Mouse (Mus musculus) embryonic facial prominence, embryonic 15.5 days (tissue): Measurements from ENCODE around the gene Gsap. TPM values are rescaled to one million over a fixed set of nuclear protein-coding genes. Genes with fewer than 3 reads are reported as not detected.
"Not testable (repeated sequence)": the region's sequence is repeated elsewhere in the genome, so short reads cannot be mapped to it uniquely, and the experiment has no call there.

Source experiments
- ATAC-seq: fragments of 200-750 bp; cut with Nextera tagmentation; 2 replicates; pipeline ENCODE4 v1.8.0; 2017; ENCODE audit warnings: low read depth, moderate TSS enrichment; ENCODE audit not compliant: insufficient number of reproducible peaks, low FRiP score, low TSS enrichment
- H3K27ac ChIP-seq: fragments of 300-500 bp; sonication (generic); replicated peaks from 2 replicates; pipeline ENCODE4 v1.5.1; 2015; ENCODE audit warnings: mild to moderate bottlenecking, inconsistent platforms
- H3K27me3 ChIP-seq: fragments of 300-500 bp; sonication (generic); 2 replicates; pipeline ENCODE4 v1.6.1; 2015; ENCODE audit warnings: inconsistent platforms
- H3K36me3 ChIP-seq: fragments of 300-500 bp; sonication (generic); 2 replicates; pipeline ENCODE4 v1.6.1; 2015; ENCODE audit warnings: mild to moderate bottlenecking, inconsistent platforms
- H3K4me1 ChIP-seq: fragments of 300-500 bp; sonication (generic); 2 replicates; pipeline ENCODE4 v1.6.1; 2015; ENCODE audit warnings: inconsistent platforms
- H3K4me2 ChIP-seq: fragments of 300-500 bp; sonication (generic); replicated peaks from 2 replicates; pipeline ENCODE4 v1.6.1; 2015; ENCODE audit warnings: mild to moderate bottlenecking, inconsistent platforms
- H3K4me3 ChIP-seq: fragments of 300-500 bp; sonication (generic); replicated peaks from 2 replicates; pipeline ENCODE4 v1.5.1; 2015; ENCODE audit warnings: mild to moderate bottlenecking, inconsistent platforms
- H3K9ac ChIP-seq: fragments of 300-500 bp; sonication (generic); 2 replicates; pipeline ENCODE4 v1.6.1; 2015; ENCODE audit warnings: inconsistent platforms
- H3K9me3 ChIP-seq: fragments of 300-500 bp; sonication (generic); replicated peaks from 2 replicates; pipeline ENCODE4 v1.6.1; 2016; ENCODE audit warnings: inconsistent platforms
- WGBS: fragments of 180-500 bp; shearing (Covaris S2); methylation state at CpG from one replicate; pipeline ENCODE4 v1.1.7; 2015; 5-methylcytosine and 5-hydroxymethylcytosine counted together
- polyA plus RNA-seq: library from polyadenylated mRNA; unstranded; fragments of >200 nt; fragmentation: Nextera tagmentation; extraction: Ambion mirVana; gene quantifications from 2 replicates; pipeline ENCODE4 v1.2.1, GENCODE M21; 2015

The Gsap gene
- polyA plus RNA-seq, 1 experiment from 2014 or later: 3.1 TPM

DNA sequence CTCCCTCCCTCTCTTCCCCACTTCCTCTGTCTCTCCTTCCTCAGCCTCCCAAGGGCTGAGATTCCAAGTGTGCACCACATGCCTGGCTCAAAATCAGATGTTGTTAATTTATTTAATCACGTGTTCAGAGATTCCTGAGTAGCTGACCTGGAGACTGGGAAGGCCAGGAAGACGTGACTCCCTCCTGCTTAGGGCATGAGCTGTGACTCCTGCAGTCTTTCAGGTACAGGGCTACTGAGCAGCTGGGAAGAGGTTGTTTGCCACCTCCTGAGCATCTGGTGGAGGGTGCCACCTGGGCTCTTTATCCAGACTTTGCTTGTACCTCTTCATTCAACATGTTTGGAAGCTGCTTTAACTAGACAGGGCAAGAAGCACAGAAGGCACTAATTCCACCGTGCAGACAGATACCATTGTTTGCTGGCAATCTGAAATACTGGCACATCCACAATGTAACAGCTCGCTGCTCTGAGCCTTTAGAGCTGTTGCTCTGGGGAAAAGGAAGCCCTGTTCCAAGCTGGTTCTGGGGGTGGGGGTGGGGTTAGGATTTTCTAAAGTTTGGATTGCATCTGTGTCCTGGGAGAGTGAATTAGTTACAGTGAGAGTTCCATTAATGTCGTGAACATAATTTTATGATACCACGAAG is 75.3 kb downstream of the Gsap start:
- no peak for ATAC-seq
- Histone ChIP-seq H3K27me3 (no peaks in the 10 kb centered on the region), H3K9ac (no peak overlapping the region), H3K4me2 (no peak overlapping the region), H3K36me3 (no peaks in the 10 kb centered on the region), H3K27ac (no peak overlapping the region), H3K9me3 (no peaks in the 10 kb centered on the region), H3K4me3 (no peak overlapping the region), H3K4me1 (peaks cover 19% of the 10 kb centered on the region; the same call in 1 of the 2 replicates)
- WGBS: 20% methylated on average over 6 of the region's 6 CpGs

- 42% methylated on average over 18 of the region's 18 CpGs for WGBS
- Histone ChIP-seq H3K4me1 (peaks cover 19% of the 10 kb centered on the region; the same call in 1 of the 2 replicates), H3K4me2 (no peak overlapping the region), H3K9ac (no peak overlapping the region), H3K27ac (no peak overlapping the region), H3K27me3 (no peaks in the 10 kb centered on the region), H3K36me3 (no peaks in the 10 kb centered on the region), H3K9me3 (no peaks in the 10 kb centered on the region), H3K4me3 (no peak overlapping the region)
- no peak for ATAC-seq
Observed at GRCm38 (mm10) chr5:21263202-21264055, 77.4 kb downstream of the Gsap start.

DNA sequence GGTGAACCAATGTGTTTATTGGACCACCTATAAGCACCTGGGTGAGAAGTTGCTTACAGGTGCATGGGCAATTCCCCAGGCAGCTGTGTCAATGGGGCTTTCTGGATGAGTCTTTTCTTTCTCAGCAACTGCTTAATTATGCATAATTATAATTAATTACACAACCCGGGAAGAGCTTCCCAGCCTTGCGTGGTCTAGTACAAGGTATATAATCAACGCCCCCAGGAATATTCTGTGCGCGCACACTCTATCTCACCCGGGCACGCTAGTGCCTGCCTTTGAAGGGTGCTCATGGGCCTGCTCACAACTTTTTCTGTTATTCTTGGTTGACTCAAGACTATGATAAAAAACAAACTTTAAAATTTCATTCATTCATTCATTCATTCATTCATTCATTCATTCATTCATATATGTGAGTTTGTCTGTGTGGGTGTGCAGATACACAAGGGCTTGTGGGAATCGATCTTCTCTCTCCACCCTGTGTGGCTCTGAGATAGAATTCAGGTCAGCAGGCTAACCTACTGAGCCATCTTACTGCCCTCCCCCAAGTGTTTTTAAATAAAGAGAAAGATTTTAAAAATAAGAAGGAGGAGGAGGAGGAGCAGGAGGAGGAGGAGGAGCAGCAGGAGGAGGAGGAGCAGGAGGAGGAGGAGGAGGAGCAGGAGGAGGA is 78.4 kb downstream of the Gsap start:
- Histone ChIP-seq H3K9me3 (no peaks in the 10 kb centered on the region), H3K4me3 (no peak overlapping the region), H3K4me2 (no peak overlapping the region), H3K27me3 (no peaks in the 10 kb centered on the region), H3K36me3 (no peaks in the 10 kb centered on the region), H3K4me1 (peaks cover 19% of the 10 kb centered on the region; the same call in 1 of the 2 replicates), H3K9ac (no peak overlapping the region), H3K27ac (no peak overlapping the region)
- ATAC-seq: peak; percentile 76; the same call in 1 of the 2 replicates
- WGBS: 75% methylated on average over 8 of the region's 8 CpGs

DNA sequence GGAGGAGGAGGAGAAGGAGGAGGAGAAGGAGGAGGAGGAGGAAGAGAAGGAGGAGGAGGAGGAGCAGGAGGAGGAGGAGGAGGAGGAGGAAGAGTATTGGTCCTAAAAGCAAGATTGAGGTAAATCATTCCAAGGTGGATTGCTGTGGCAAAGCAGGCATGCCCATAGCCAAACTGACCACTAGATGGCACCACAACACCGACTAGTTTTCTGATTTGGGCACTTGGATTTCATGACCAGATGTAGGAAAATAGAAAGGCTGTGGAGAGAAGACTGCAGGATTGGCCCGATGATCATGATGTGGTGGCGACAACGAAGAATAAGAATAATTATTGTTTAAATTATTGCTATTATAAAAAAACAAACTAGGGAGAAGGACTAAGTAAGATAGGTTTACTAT is 79.0 kb downstream of the Gsap start:
- no peak overlapping the region for H3K9ac ChIP-seq
- 15% methylated on average over 4 of the region's 4 CpGs for WGBS
- H3K4me2 ChIP-seq: no peak overlapping the region
- no peaks in the 10 kb centered on the region for H3K9me3 ChIP-seq
- H3K27me3 ChIP-seq: no peaks in the 10 kb centered on the region
- peaks cover 19% of the 10 kb centered on the region; the same call in 1 of the 2 replicates for H3K4me1 ChIP-seq
- H3K4me3 ChIP-seq: no peak overlapping the region
- H3K36me3 ChIP-seq: no peaks in the 10 kb centered on the region
- no peak overlapping the region for H3K27ac ChIP-seq
- no peak for ATAC-seq

- Histone ChIP-seq H3K36me3 (no peaks in the 10 kb centered on the region), H3K4me1 (peaks cover 11% of the 10 kb centered on the region; the same call in 1 of the 2 replicates), H3K27ac (no peak overlapping the region), H3K4me2 (no peak overlapping the region), H3K9me3 (no peaks in the 10 kb centered on the region), H3K9ac (no peak overlapping the region), H3K27me3 (no peaks in the 10 kb centered on the region), H3K4me3 (no peak overlapping the region)
- no peak for ATAC-seq
- WGBS: 82% methylated on average over 2 of the region's 2 CpGs
Observed at GRCm38 (mm10) chr5:21267090-21267489, 81.0 kb downstream of the Gsap start.

DNA sequence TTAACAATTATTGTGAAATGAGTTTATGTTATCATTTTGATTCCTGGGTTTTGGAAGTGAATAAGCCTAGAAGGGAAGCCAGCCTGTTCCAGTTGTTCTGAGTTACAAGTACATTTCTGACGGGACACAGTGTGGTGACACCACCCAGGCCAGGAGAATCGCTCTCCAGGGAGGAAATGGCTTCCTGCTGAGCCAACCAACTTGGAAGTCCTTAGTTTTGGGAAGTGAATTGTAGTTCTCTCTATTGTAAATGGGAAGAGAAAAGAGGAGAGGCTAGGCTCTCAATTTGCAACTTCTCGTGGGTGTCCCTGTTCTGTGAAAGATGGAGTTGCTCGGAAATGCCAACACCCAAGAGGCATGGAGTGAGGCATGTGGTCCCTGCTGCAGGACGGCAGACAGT is 83.4 kb downstream of the Gsap start:
- no peak overlapping the region for H3K9ac ChIP-seq
- H3K4me3 ChIP-seq: no peak overlapping the region
- no peaks in the 10 kb centered on the region for H3K9me3 ChIP-seq
- H3K4me2 ChIP-seq: no peak overlapping the region
- no peaks in the 10 kb centered on the region for H3K27me3 ChIP-seq
- 75% methylated on average over 5 of the region's 5 CpGs for WGBS
- ATAC-seq: no peak
- H3K27ac ChIP-seq: no peak overlapping the region
- no peaks in the 10 kb centered on the region for H3K36me3 ChIP-seq
- H3K4me1 ChIP-seq: 0 out of 2 replicates have a peak, but pooled peaks cover 5% of the 10 kb centered on the region

GRCm38 (mm10) chr5:21270756-21271155 is 84.7 kb downstream of the Gsap start:
- no peaks in the 10 kb centered on the region for H3K9me3 ChIP-seq
- no peak overlapping the region for H3K4me2 ChIP-seq
- WGBS: 56% methylated on average over 4 of the region's 4 CpGs
- H3K4me3 ChIP-seq: no peak overlapping the region
- no peaks in the 10 kb centered on the region for H3K27me3 ChIP-seq
- no peaks in the 10 kb centered on the region for H3K36me3 ChIP-seq
- 0 out of 2 replicates have a peak, but pooled peaks cover 5% of the 10 kb centered on the region for H3K4me1 ChIP-seq
- no peak overlapping the region for H3K27ac ChIP-seq
- ATAC-seq: no peak
- no peak overlapping the region for H3K9ac ChIP-seq

GRCm38 (mm10) chr5:21271386-21272354 is 85.6 kb downstream of the Gsap start:
- WGBS: 52% methylated on average over 9 of the region's 9 CpGs
- Histone ChIP-seq H3K4me1 (0 out of 2 replicates have a peak, but pooled peaks cover 5% of the 10 kb centered on the region), H3K36me3 (no peaks in the 10 kb centered on the region), H3K9ac (no peak overlapping the region), H3K4me3 (no peak overlapping the region), H3K27me3 (no peaks in the 10 kb centered on the region), H3K9me3 (no peaks in the 10 kb centered on the region), H3K4me2 (no peak overlapping the region), H3K27ac (no peak overlapping the region)
- ATAC-seq: peak; percentile 54; the same call in 1 of the 2 replicates

- 55% methylated on average over 2 of the region's 2 CpGs for WGBS
- H3K27ac ChIP-seq, H3K36me3 ChIP-seq, ATAC-seq, H3K4me3 ChIP-seq, H3K9me3 ChIP-seq, H3K9ac ChIP-seq, H3K4me2 ChIP-seq, H3K27me3 ChIP-seq, H3K4me1 ChIP-seq: not testable (repeated sequence)
Observed at GRCm38 (mm10) chr5:21277685-21278084, 91.6 kb downstream of the Gsap start.

DNA sequence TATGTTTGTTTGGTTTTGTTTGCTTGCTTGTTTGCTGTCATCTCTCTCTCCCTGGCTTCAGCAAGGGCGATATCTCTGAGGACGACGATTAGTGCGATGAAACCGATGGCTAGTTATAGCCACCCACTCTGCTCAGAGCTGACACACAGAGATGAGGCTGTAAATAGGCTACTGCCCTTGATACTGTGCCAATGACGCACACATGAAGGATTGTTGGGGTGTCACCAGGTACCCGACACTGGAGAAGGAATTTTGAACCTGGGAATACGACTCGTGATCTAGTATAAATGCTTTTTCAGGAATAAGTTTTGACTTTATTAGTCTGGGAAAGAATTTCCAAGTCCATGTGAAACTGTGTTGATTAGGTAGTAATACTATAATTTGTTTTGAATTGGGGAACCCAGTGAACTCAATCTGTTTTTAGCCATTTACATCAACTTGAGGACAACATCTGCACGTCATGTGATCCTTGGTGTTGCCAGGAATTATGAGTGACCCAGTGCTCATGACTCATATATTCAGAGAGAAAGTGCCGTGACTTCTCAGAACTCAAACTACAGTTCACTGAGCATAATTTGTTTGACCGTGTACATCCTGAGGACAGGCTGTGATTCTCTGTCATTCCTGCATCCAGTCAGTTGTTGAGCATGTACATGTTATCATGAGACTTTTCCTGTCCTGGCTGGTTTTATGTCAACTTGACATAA is 97.5 kb downstream of the Gsap start:
- no peak overlapping the region for H3K4me3 ChIP-seq
- no peak overlapping the region for H3K9ac ChIP-seq
- no peak overlapping the region for H3K4me2 ChIP-seq
- H3K36me3 ChIP-seq: no peaks in the 10 kb centered on the region
- no peaks in the 10 kb centered on the region for H3K27me3 ChIP-seq
- no peak for ATAC-seq
- H3K27ac ChIP-seq: no peak overlapping the region
- 85% methylated on average over 12 of the region's 12 CpGs for WGBS
- no peaks in the 10 kb centered on the region for H3K4me1 ChIP-seq
- no peaks in the 10 kb centered on the region for H3K9me3 ChIP-seq
